Mouse (Mus musculus) Muller cell, postnatal 12 days (primary cell): ENCODE measurements at regions not wholly inside any gene's neighbourhood (a gene's known extent, or its start where the extent isn't known, plus 50 kb on each side); places are given as distances from the start of the nearest gene placed in this dataset.
"Not testable (repeated sequence)": the region's sequence is repeated elsewhere in the genome, so short reads cannot be mapped to it uniquely, and the experiment has no call there.

Source experiments
- DNase-seq: peaks from one replicate; pipeline ENCODE4 v3.0.0-alpha.2; 2015; ENCODE audit errors: inconsistent ontology term

- DNase-seq: no peak
These were observed 60.0 kb downstream of the Dact2 start for GRCm38 (mm10) chr17:14144082-14144481.

- no peak for DNase-seq
These were observed 62.4 kb downstream of the Dact2 start for GRCm38 (mm10) chr17:14141669-14142068.

- DNase-seq: peak; percentile 17
These were observed 63.8 kb downstream of the Dact2 start for GRCm38 (mm10) chr17:14140266-14140665.

GRCm38 (mm10) chr17:14138941-14139340, 65.2 kb downstream of the Dact2 start:
- DNase-seq: no peak

- DNase-seq: no peak
These were observed 67.3 kb downstream of the Dact2 start for GRCm38 (mm10) chr17:14136702-14137315.

GRCm38 (mm10) chr17:14134604-14135003, 69.5 kb downstream of the Dact2 start:
- DNase-seq: no peak

GRCm38 (mm10) chr17:14133986-14134385, 70.1 kb downstream of the Dact2 start:
- DNase-seq: no peak

- not testable (repeated sequence) for DNase-seq
These were observed 67.7 kb upstream of the Gm7358 start for GRCm38 (mm10) chr17:14127031-14127430.

- DNase-seq: no peak
These were observed 59.5 kb upstream of the Gm7358 start for GRCm38 (mm10) chr17:14118863-14119262.

- no peak for DNase-seq
These were observed 56.9 kb upstream of the Gm7358 start for GRCm38 (mm10) chr17:14116223-14116622.

- DNase-seq: no peak
These were observed 55.5 kb upstream of the Gm7358 start for GRCm38 (mm10) chr17:14114856-14115255.

- peak; percentile 11 for DNase-seq
These were observed 52.4 kb upstream of the Gm7358 start for GRCm38 (mm10) chr17:14111692-14112091.
